Mouse (Mus musculus): ENCODE measurements at regions not wholly inside any gene's neighbourhood (a gene's known extent, or its start where the extent isn't known, plus 50 kb on each side); places are given as distances from the start of the nearest gene placed in this dataset.

GRCm38 (mm10) chr13:46222031-46222430, 51.5 kb upstream of the Stmnd1 start:
- DNase-seq: peak; percentile 47

GRCm38 (mm10) chr13:46218101-46218701, 55.3 kb upstream of the Stmnd1 start:
- peak; percentile 81 for DNase-seq

- no peak for DNase-seq
These were observed 56.3 kb upstream of the Stmnd1 start for GRCm38 (mm10) chr13:46216954-46217838.

- DNase-seq: no peak
These were observed 70.0 kb upstream of the Stmnd1 start for GRCm38 (mm10) chr13:46203551-46203950.

- DNase-seq: no peak
These were observed 70.9 kb upstream of the Stmnd1 start for GRCm38 (mm10) chr13:46202586-46202985.

GRCm38 (mm10) chr13:46201029-46201599, 72.4 kb upstream of the Stmnd1 start:
- no peak for DNase-seq

- DNase-seq: no peak
These were observed 80.4 kb upstream of the Stmnd1 start for GRCm38 (mm10) chr13:46193131-46193530.

GRCm38 (mm10) chr13:46189726-46190125, 83.8 kb upstream of the Stmnd1 start:
- no peak for DNase-seq

- no peak for DNase-seq
These were observed 90.7 kb upstream of the Stmnd1 start for GRCm38 (mm10) chr13:46182851-46183250.

- DNase-seq: no peak
These were observed 92.9 kb upstream of the Stmnd1 start for GRCm38 (mm10) chr13:46180606-46181133.

GRCm38 (mm10) chr13:46179916-46180315, 93.6 kb upstream of the Stmnd1 start:
- DNase-seq: no peak

GRCm38 (mm10) chr13:46173103-46173502, 100.4 kb upstream of the Stmnd1 start:
- no peak for DNase-seq

- peak; percentile 71 for DNase-seq
These were observed 111.5 kb upstream of the Stmnd1 start for GRCm38 (mm10) chr13:46162025-46162374.

- DNase-seq: no peak
These were observed 112.1 kb upstream of the Stmnd1 start for GRCm38 (mm10) chr13:46161261-46162024.

- DNase-seq: no peak
These were observed 114.2 kb upstream of the Stmnd1 start for GRCm38 (mm10) chr13:46159354-46159753.

- no peak for DNase-seq
These were observed 120.0 kb upstream of the Stmnd1 start for GRCm38 (mm10) chr13:46153282-46154260.

GRCm38 (mm10) chr13:46140006-46140405, 133.5 kb upstream of the Stmnd1 start:
- DNase-seq: peak; percentile 44

GRCm38 (mm10) chr13:46139251-46139650, 134.3 kb upstream of the Stmnd1 start:
- no peak for DNase-seq

- no peak for DNase-seq
These were observed 138.1 kb upstream of the Stmnd1 start for GRCm38 (mm10) chr13:46135411-46135810.

- DNase-seq: no peak
These were observed 144.2 kb upstream of the Stmnd1 start for GRCm38 (mm10) chr13:46129236-46129855.

GRCm38 (mm10) chr13:46123446-46123845, 150.1 kb upstream of the Stmnd1 start:
- no peak for DNase-seq

Measured in right cerebral cortex, postnatal 14 days (tissue).